Mouse (Mus musculus) CH12.LX (cell line): ENCODE results near the gene Nup54. TPM values are rescaled to one million over a fixed set of nuclear protein-coding genes. Genes with fewer than 3 reads are reported as not detected.

Source experiments
- DNase-seq: peaks from one replicate; pipeline ENCODE4 v3.0.0-alpha.2; 2013; ENCODE audit errors: extremely low read depth
- H3K27ac ChIP-seq: 2 replicates; pipeline ENCODE4 v1.5.1; 2012; ENCODE audit warnings: low read depth, mild to moderate bottlenecking, control low read depth, moderate library complexity; ENCODE audit not compliant: insufficient read depth
- H3K27me3 ChIP-seq: replicated peaks from 2 replicates; pipeline ENCODE3; 2012; ENCODE audit warnings: inconsistent platforms
- H3K36me3 ChIP-seq, 2 experiments: replicated peaks in 1 of 2; 2 replicates each; pipeline versions ENCODE3 to v1.6.1; 2012; ENCODE audit warnings: inconsistent platforms in 1 of 2, low read length in 1 of 2, mild to moderate bottlenecking in 1 of 2, mixed read lengths in 1 of 2, moderate library complexity in 1 of 2; ENCODE audit not compliant: control insufficient read depth in 1 of 2, insufficient read depth in 1 of 2
- H3K4me1 ChIP-seq, 2 experiments: 2 replicates each; pipeline ENCODE4 v1.6.1; 2012; ENCODE audit warnings: inconsistent platforms in 1 of 2, moderate library complexity in 1 of 2; ENCODE audit not compliant: insufficient read depth in 2 of 2, control insufficient read depth in 1 of 2
- H3K4me2 ChIP-seq: 2 replicates; pipeline ENCODE4 v1.6.1; 2012; ENCODE audit warnings: low read depth, mild to moderate bottlenecking, control low read depth; ENCODE audit not compliant: poor library complexity, insufficient read depth, severe bottlenecking
- H3K4me3 ChIP-seq, 3 experiments: fragments of 150-350 bp in 1 of 3; sonication (generic) in 1 of 3; replicated peaks in 1 of 3; 2 replicates each; pipeline versions ENCODE3 to v1.5.1; 2011 to 2012; ENCODE audit warnings: low read depth in 2 of 3, low read length in 2 of 3, mild to moderate bottlenecking in 2 of 3, moderate library complexity in 2 of 3, control low read depth in 1 of 3, improper control_type of control experiment in 1 of 3, inconsistent platforms in 1 of 3, mixed read lengths in 1 of 3; ENCODE audit not compliant: poor library complexity in 1 of 3
- H3K79me2 ChIP-seq: replicated peaks from 2 replicates; pipeline ENCODE4 v1.6.1; 2012; ENCODE audit warnings: mild to moderate bottlenecking, moderate library complexity; ENCODE audit not compliant: control insufficient read depth, poor library complexity, insufficient read depth, severe bottlenecking; ENCODE audit errors: extremely low read depth
- H3K9ac ChIP-seq: 2 replicates; pipeline ENCODE4 v1.6.1; 2012; ENCODE audit warnings: low read depth, mild to moderate bottlenecking, control low read depth, moderate library complexity; ENCODE audit not compliant: insufficient read depth
- H3K9me3 ChIP-seq: replicated peaks from 2 replicates; pipeline ENCODE3; 2012; ENCODE audit warnings: low read length, inconsistent platforms, mixed read lengths
- BHLHE40 ChIP-seq: IDR thresholded peaks from 2 replicates; pipeline ENCODE4 v1.6.1; 2011; ENCODE audit warnings: mild to moderate bottlenecking, low read depth, low read length, improper control_type of control experiment
- CHD1 ChIP-seq: IDR thresholded peaks from 2 replicates; pipeline ENCODE4 v1.6.1; 2012; ENCODE audit warnings: low read depth, low read length, improper control_type of control experiment, inconsistent platforms
- CHD2 ChIP-seq: IDR thresholded peaks from 2 replicates; pipeline ENCODE4 v1.6.1; 2011; ENCODE audit warnings: low read length, improper control_type of control experiment
- CTCF ChIP-seq, 2 experiments: IDR thresholded peaks in 1 of 2; conservative IDR thresholded peaks in 1 of 2; 2 replicates each; pipeline ENCODE4 v1.5.1; 2011 to 2012; ENCODE audit warnings: low read depth in 2 of 2, low read length in 2 of 2, improper control_type of control experiment in 1 of 2, inconsistent platforms in 1 of 2, mild to moderate bottlenecking in 1 of 2, moderate library complexity in 1 of 2
- E2F4 ChIP-seq: IDR thresholded peaks from 2 replicates; pipeline ENCODE4 v1.6.1; 2011; ENCODE audit warnings: low read depth, low read length, improper control_type of control experiment; ENCODE audit not compliant: insufficient replicate concordance
- EP300 ChIP-seq: IDR thresholded peaks from 2 replicates; pipeline ENCODE4 v1.6.1; 2011; ENCODE audit warnings: low read length, improper control_type of control experiment
- ETS1 ChIP-seq: conservative IDR thresholded peaks from 2 replicates; pipeline ENCODE4 v1.6.1; 2012; ENCODE audit warnings: low read depth, mild to moderate bottlenecking, inconsistent platforms, low read length, improper control_type of control experiment, moderate library complexity
- GABPA ChIP-seq: IDR thresholded peaks from 2 replicates; pipeline ENCODE4 v1.6.1; 2012; ENCODE audit warnings: low read depth, low read length, improper control_type of control experiment, inconsistent platforms; ENCODE audit not compliant: insufficient replicate concordance
- HCFC1 ChIP-seq: IDR thresholded peaks from 2 replicates; pipeline ENCODE4 v1.6.1; 2012; ENCODE audit warnings: low read depth, mild to moderate bottlenecking, inconsistent platforms, low read length, improper control_type of control experiment
- IRF4 ChIP-seq: IDR thresholded peaks from 2 replicates; pipeline ENCODE4 v1.6.1; 2014; ENCODE audit warnings: low read depth, mild to moderate bottlenecking, inconsistent platforms, low read length, improper control_type of control experiment
- JUN ChIP-seq: IDR thresholded peaks from 2 replicates; pipeline ENCODE4 v1.6.1; 2011; ENCODE audit warnings: low read depth, mild to moderate bottlenecking, low read length, improper control_type of control experiment, moderate library complexity; ENCODE audit not compliant: insufficient read depth
- KAT2A ChIP-seq: IDR thresholded peaks from 2 replicates; pipeline ENCODE4 v1.6.1; 2012; ENCODE audit warnings: low read length, improper control_type of control experiment, inconsistent platforms; ENCODE audit not compliant: insufficient replicate concordance
- MAZ ChIP-seq: IDR thresholded peaks from 2 replicates; pipeline ENCODE4 v1.6.1; 2012; ENCODE audit warnings: low read depth, mild to moderate bottlenecking, inconsistent platforms, low read length, improper control_type of control experiment, moderate library complexity
- MXI1 ChIP-seq: IDR thresholded peaks from 2 replicates; pipeline ENCODE4 v1.6.1; 2011; ENCODE audit warnings: mild to moderate bottlenecking, low read depth, low read length, improper control_type of control experiment
- MYC ChIP-seq: IDR thresholded peaks from 2 replicates; pipeline ENCODE4 v1.6.1; 2011; ENCODE audit warnings: low read depth, mild to moderate bottlenecking, improper control_type of control experiment, low read length
- NRF1 ChIP-seq: IDR thresholded peaks from 2 replicates; pipeline ENCODE4 v1.6.1; 2014; ENCODE audit warnings: low read depth, mild to moderate bottlenecking, inconsistent platforms, low read length, improper control_type of control experiment, moderate library complexity
- PAX5 ChIP-seq: IDR thresholded peaks from 2 replicates; pipeline ENCODE4 v1.6.1; 2012; ENCODE audit warnings: low read length, inconsistent platforms, mixed read lengths
- POLR2A ChIP-seq: IDR thresholded peaks from 2 replicates; pipeline ENCODE4 v1.6.1; 2011; ENCODE audit warnings: low read depth, mild to moderate bottlenecking, improper control_type of control experiment, low read length
- POLR2AphosphoS2 ChIP-seq: IDR thresholded peaks from 2 replicates; pipeline ENCODE4 v1.6.1; 2011; ENCODE audit warnings: low read depth, low read length, improper control_type of control experiment
- RAD21 ChIP-seq: IDR thresholded peaks from 2 replicates; pipeline ENCODE4 v1.6.1; 2011; ENCODE audit warnings: low read depth, mild to moderate bottlenecking, low read length, improper control_type of control experiment, moderate library complexity
- SIN3A ChIP-seq: IDR thresholded peaks from 2 replicates; pipeline ENCODE4 v1.6.1; 2012; ENCODE audit warnings: low read length, improper control_type of control experiment, inconsistent platforms
- SMC3 ChIP-seq: IDR thresholded peaks from 2 replicates; pipeline ENCODE4 v1.6.1; 2011; ENCODE audit warnings: low read depth, low read length, improper control_type of control experiment
- TBP ChIP-seq: conservative IDR thresholded peaks from 2 replicates; pipeline ENCODE4 v1.6.1; 2011; ENCODE audit warnings: low read depth, low read length, improper control_type of control experiment
- TCF12 ChIP-seq: IDR thresholded peaks from 2 replicates; pipeline ENCODE4 v1.6.1; 2014; ENCODE audit warnings: low read depth, mild to moderate bottlenecking, inconsistent platforms, low read length, improper control_type of control experiment
- ZC3H11A ChIP-seq: IDR thresholded peaks from 2 replicates; pipeline ENCODE4 v1.6.1; 2012; ENCODE audit warnings: low read depth, mild to moderate bottlenecking, inconsistent platforms, low read length, improper control_type of control experiment
- ZMIZ1 ChIP-seq: IDR thresholded peaks from 2 replicates; pipeline ENCODE4 v1.6.1; 2012; ENCODE audit warnings: low read depth, mild to moderate bottlenecking, inconsistent platforms, low read length, improper control_type of control experiment
- ZNF384 ChIP-seq: IDR thresholded peaks from 2 replicates; pipeline ENCODE4 v1.6.1; 2012; ENCODE audit warnings: low read depth, low read length, improper control_type of control experiment, inconsistent platforms
- dilution Hi-C: fragments of 300-500 bp; cut with MboI; formaldehyde crosslinking; loops from 2 replicates; pipeline ENCODE4 v1.14.3; 2020; ENCODE audit warnings: low sequenced_read_pairs; ENCODE audit not compliant: extremely low pct_unique_long_range_greater_than_20kb, extremely low pct_ligation_motif_present
- in situ Hi-C: fragments of 300-500 bp; cut with MboI; formaldehyde crosslinking; loops from 3 replicates; pipeline ENCODE4 v1.14.3; 2019; ENCODE audit warnings: low sequenced_read_pairs, low pct_ligation_motif_present, low pct_unique_long_range_greater_than_20kb, mixed read lengths
- polyA plus RNA-seq: library from polyadenylated mRNA; unstranded; fragments of >175 nt; gene quantifications from 2 replicates; pipeline ENCODE4 v1.2.1, GENCODE M21; 2012; ENCODE audit warnings: low read depth; ENCODE audit not compliant: insufficient read length
- total RNA-seq, 2 experiments: library from RNA; depleted of rRNA; stranded (reverse); fragments of 300-350 nt in 1 of 2; fragments of >200 nt in 1 of 2; gene quantifications; 2 replicates each; pipeline ENCODE4 v1.2.3; 2012 to 2014

Nup54 gene
- total and polyA plus RNA-seq, 3 experiments, result 41.9 to 90.5 (median 72.5) TPM

DNA sequence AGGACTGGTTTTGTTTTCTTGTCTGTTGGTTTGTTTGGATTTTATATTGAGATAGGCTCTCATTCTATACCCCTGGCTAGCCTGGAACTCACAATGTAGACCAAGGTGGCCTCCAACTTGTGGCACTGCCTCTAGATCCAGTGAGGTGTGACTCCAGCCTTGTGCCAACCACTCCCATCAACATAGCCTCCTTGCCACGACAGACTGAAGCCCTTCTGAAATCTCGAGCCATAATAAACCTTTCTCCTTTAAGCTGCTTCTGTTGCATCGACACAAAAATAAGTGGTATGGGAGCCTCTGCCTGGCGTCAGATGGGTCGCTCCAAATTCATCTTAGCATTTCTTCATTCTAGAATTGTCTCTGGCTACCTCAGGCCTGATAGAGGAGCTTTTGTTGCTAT, 11.7 kb upstream of the Nup54 start:
- no peak overlapping the region for H3K4me3 ChIP-seq
- no peak for DNase-seq
- in situ Hi-C loops (loop anchor here (10.0 kb wide), 1 partner anchor 58 kb away; the partner anchor contains the start of gene Scarb2), dilution Hi-C loops (no loop called here)
- H3K27ac ChIP-seq, result no peak overlapping the region
- TF ChIP-seq NRF1 (no peak), CTCF (conservative IDR thresholded peaks at IDR 0.05 in 1 of 2, IDR thresholded peaks at IDR 0.05 in 1 of 2; ENCODE audit: low read depth in 2 of 2, low read length in 2 of 2) (no peak), CHD1 (no peak), CHD2 (no peak), ETS1 (no peak), RAD21 (no peak), MAZ (no peak), BHLHE40 (no peak), HCFC1 (no peak), ZC3H11A (no peak), IRF4 (no peak), TBP (no peak), MXI1 (no peak), EP300 (no peak), POLR2AphosphoS2 (no peak), GABPA (no peak), ZMIZ1 (no peak), MYC (no peak), POLR2A (no peak)
- H3K9ac ChIP-seq, result no peak overlapping the region
- peaks cover 0 to 3% of the 10 kb centered on the region in 2 experiments; a peak in 2 of 4 replicates for H3K4me1 ChIP-seq
- H3K9me3 ChIP-seq, result no peaks in the 10 kb centered on the region
- no peak overlapping the region for H3K4me2 ChIP-seq
- no peaks in the 10 kb centered on the region for H3K79me2 ChIP-seq
- no peaks in the 10 kb centered on the region for H3K27me3 ChIP-seq
- peaks cover 11 to 67% of the 10 kb centered on the region in 2 experiments for H3K36me3 ChIP-seq

DNA sequence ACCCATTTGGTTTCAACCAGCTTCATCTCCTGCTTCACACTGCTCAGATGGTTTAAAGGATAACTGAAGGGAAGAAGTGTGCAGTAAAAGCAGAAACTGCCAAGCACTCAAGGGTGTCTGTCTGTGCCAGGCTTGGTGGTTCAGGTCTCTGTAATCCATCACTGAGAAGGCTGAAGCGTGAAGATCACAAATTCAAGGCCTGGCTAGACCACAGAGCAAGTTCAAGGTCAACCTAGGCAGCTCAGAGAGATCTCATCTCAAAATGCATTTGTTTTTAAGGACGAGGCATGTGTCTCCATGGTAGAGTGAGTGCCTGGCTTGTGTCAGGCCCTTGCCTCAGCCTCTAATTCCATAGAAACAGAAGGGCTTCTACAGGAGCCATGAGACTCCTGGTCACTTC, 10.0 kb upstream of the Nup54 start:
- no peak overlapping the region for H3K4me3 ChIP-seq
- no peaks in the 10 kb centered on the region for H3K79me2 ChIP-seq
- peaks cover 6 to 50% of the 10 kb centered on the region in 2 experiments for H3K36me3 ChIP-seq
- H3K4me2 ChIP-seq, result no peak overlapping the region
- DNase-seq, result no peak
- H3K4me1 ChIP-seq, result peaks cover 2 to 17% of the 10 kb centered on the region in 2 experiments; a peak in 3 of 4 replicates
- no peak overlapping the region for H3K27ac ChIP-seq
- dilution Hi-C loops, result no loop called here
- H3K9me3 ChIP-seq, result no peaks in the 10 kb centered on the region
- no peaks in the 10 kb centered on the region for H3K27me3 ChIP-seq
- in situ Hi-C loops, result loop anchor here (10.0 kb wide), 1 partner anchor 60 kb away; the partner anchor contains the start of gene Scarb2
- no peak overlapping the region for H3K9ac ChIP-seq
- no peak for TF ChIP-seq TCF12
- TF ChIP-seq NRF1, result no peak
- no peak for TF ChIP-seq SIN3A
- no peak for TF ChIP-seq ZC3H11A
- TF ChIP-seq POLR2A, result no peak
- TF ChIP-seq KAT2A, result no peak
- TF ChIP-seq GABPA, result no peak
- no peak for TF ChIP-seq MAZ
- no peak for TF ChIP-seq JUN
- no peak for TF ChIP-seq PAX5
- no peak for TF ChIP-seq CTCF (conservative IDR thresholded peaks at IDR 0.05 in 1 of 2, IDR thresholded peaks at IDR 0.05 in 1 of 2; ENCODE audit: low read depth in 2 of 2, low read length in 2 of 2)
- no peak for TF ChIP-seq E2F4
- TF ChIP-seq SMC3, result no peak
- TF ChIP-seq CHD1, result no peak
- no peak for TF ChIP-seq CHD2
- TF ChIP-seq ZNF384, result no peak
- no peak for TF ChIP-seq MXI1
